Mouse (Mus musculus) heart, adult 2 months (tissue): Measurements from ENCODE around the gene Dnajc13.

Experiments
- EP300 ChIP-seq: fragments of 200-500 bp; IDR thresholded peaks from 2 replicates; pipeline ENCODE4 v1.6.1; 2011; ENCODE audit warnings: low read depth, low read length, control low read depth; ENCODE audit not compliant: insufficient read depth
- POLR2A ChIP-seq: fragments of 200-500 bp; IDR thresholded peaks from 2 replicates; pipeline ENCODE4 v1.6.1; 2011; ENCODE audit warnings: mild to moderate bottlenecking, low read depth, low read length, control low read depth; ENCODE audit not compliant: insufficient read depth

DNA sequence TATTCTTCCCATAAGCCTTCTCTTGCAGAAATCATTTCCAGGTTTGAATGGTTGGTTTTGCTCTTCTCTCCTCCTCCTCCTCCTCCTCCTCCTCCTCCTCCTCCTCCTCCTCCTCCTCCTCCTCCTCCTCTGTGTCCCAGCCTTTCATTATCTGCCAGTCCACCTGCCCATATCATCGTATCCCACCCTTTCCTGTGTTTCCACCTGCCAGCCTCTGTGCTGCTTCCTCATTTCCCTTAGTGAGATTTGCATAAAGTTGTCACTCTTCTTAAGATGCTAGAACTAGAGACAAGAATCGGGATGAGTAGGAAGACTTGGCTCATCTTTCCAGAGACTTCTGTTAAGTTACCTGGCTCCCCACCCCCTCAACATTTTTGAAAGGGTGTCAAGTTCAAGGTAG lies 1.8 kb upstream of the Dnajc13 start:
- TF ChIP-seq EP300: no peak
- no peak for TF ChIP-seq POLR2A
